Mouse (Mus musculus): ENCODE results near the gene Ranbp3.

GRCm38 (mm10) chr17:56709708-56710107 is 36.6 kb downstream of the Ranbp3 start:
- TF ChIP-seq CTCF (IDR thresholded peaks at IDR 0.05; ENCODE audit: control insufficient read depth, insufficient read depth, insufficient replicate concordance, low read depth, low read length) (no peak), POLR2A (IDR thresholded peaks at IDR 0.05; ENCODE audit: control insufficient read depth, low read depth, low read length) (no peak)
